Mouse (Mus musculus): ENCODE measurements around the gene Tmbim6. TPM values are rescaled to one million over a fixed set of nuclear protein-coding genes. Genes with fewer than 3 reads are reported as not detected.
"Not testable (repeated sequence)": the region's sequence is repeated elsewhere in the genome, so short reads cannot be mapped to it uniquely, and the experiment has no call there.

Tmbim6 gene
- polyA plus RNA-seq, 1 experiment from 2014 or later, result 359 TPM

DNA sequence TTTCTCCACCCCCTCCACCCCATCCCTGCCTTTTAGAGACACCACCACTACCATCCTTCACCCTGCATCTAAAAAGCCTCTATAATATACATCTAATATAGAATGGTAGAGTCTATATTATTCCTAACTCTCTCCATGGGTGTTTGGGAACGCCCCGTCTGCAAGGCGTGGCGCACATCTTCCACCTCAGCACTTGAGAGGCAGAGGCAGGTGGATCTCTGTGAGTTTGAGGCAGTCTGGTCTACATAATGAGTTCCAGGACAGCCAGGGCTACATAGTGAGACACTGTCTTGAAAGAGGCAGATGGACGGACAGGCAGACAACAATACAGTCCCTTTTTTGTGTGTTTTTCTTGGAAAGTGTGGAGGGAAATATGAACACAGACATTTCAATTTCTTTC is 17.6 kb upstream of the Tmbim6 start:
- H3K4me3 ChIP-seq (ENCODE audit: low read depth, low read length), result no peak overlapping the region
- H3K27ac ChIP-seq (ENCODE audit: low read length), result no peak overlapping the region
- no peak for ATAC-seq (ENCODE audit: low read depth)
- H3K4me1 ChIP-seq (ENCODE audit: control insufficient read depth, low read depth, low read length), result peaks cover 4% of the 10 kb centered on the region
- H3K27me3 ChIP-seq (ENCODE audit: control insufficient read depth, insufficient read depth, low read depth, low read length), result peaks cover 7% of the 10 kb centered on the region
- WGBS (ENCODE audit: insufficient replicate concordance), result 81% methylated on average over 5 of the region's 5 CpGs
- peaks cover 3% of the 10 kb centered on the region for H3K9me3 ChIP-seq (replicated peaks; ENCODE audit: control insufficient read depth, low read length)
- H3K9ac ChIP-seq (ENCODE audit: low read depth, low read length), result no peak overlapping the region
- no peak overlapping the region for H3K4me2 ChIP-seq (ENCODE audit: low read depth, low read length)
- H3K36me3 ChIP-seq (ENCODE audit: control insufficient read depth, insufficient read depth), result no peaks in the 10 kb centered on the region

DNA sequence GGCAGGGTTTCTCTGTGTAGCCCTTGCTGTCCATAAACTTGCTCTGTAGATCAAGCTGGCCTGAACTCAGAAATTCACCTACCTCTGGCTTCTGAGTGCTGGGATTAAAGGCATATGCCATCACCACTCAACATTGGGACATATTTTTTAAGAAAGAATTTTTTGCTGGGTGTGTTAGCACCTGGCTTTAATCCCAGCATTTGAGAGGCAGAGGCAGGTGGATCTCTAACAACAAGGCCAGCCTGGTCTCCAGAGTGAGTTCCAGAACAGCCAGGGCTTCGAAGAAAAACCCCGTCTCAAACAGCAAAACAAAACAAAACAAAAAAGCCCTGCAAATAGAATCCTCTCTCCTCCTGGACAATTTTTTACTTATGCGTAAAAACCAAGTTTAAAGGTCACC is 17.1 kb upstream of the Tmbim6 start:
- Histone ChIP-seq H3K4me1 (ENCODE audit: control insufficient read depth, low read depth, low read length) (peaks cover under 1% of the 10 kb centered on the region), H3K4me2 (ENCODE audit: low read depth, low read length) (no peak overlapping the region), H3K9me3 (replicated peaks; ENCODE audit: control insufficient read depth, low read length) (peaks cover 3% of the 10 kb centered on the region), H3K27ac (ENCODE audit: low read length) (no peak overlapping the region), H3K4me3 (ENCODE audit: low read depth, low read length) (no peak overlapping the region), H3K27me3 (ENCODE audit: control insufficient read depth, insufficient read depth, low read depth, low read length) (peaks cover 1% of the 10 kb centered on the region), H3K9ac (ENCODE audit: low read depth, low read length) (no peak overlapping the region), H3K36me3 (ENCODE audit: control insufficient read depth, insufficient read depth) (no peaks in the 10 kb centered on the region)
- ATAC-seq (ENCODE audit: low read depth), result no peak
- WGBS (ENCODE audit: insufficient replicate concordance), result 76% methylated on average over 3 of the region's 3 CpGs

DNA sequence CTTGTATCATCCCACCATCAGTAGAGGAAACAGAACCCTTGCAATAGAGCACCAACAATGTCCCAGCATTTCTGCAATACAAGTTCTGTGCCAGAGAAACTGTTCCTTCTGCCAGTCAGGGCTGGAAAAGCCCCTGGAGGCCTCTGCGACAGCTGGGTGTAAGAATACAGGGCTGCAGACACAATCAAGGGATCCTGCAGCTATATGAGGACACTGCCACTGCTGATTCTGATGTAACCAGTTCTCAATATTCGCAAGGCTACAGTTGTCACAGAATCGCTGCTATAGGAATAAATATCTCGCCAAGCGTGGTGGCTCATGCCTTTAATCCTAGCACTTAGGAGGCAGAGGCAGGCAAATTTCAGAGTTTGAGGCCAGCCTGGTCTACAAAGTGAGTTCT is 16.4 kb upstream of the Tmbim6 start:
- H3K27ac ChIP-seq (ENCODE audit: low read length), result no peak overlapping the region
- H3K36me3 ChIP-seq (ENCODE audit: control insufficient read depth, insufficient read depth), result no peaks in the 10 kb centered on the region
- H3K4me2 ChIP-seq (ENCODE audit: low read depth, low read length), result no peak overlapping the region
- 80% methylated on average over 5 of the region's 5 CpGs for WGBS (ENCODE audit: insufficient replicate concordance)
- no peak overlapping the region for H3K9ac ChIP-seq (ENCODE audit: low read depth, low read length)
- H3K9me3 ChIP-seq (replicated peaks; ENCODE audit: control insufficient read depth, low read length), result peaks cover 3% of the 10 kb centered on the region
- no peaks in the 10 kb centered on the region for H3K4me1 ChIP-seq (ENCODE audit: control insufficient read depth, low read depth, low read length)
- no peak for ATAC-seq (ENCODE audit: low read depth)
- H3K4me3 ChIP-seq (ENCODE audit: low read depth, low read length), result no peak overlapping the region
- H3K27me3 ChIP-seq (ENCODE audit: control insufficient read depth, insufficient read depth, low read depth, low read length), result no peaks in the 10 kb centered on the region; the same call in none of the 2 replicates

DNA sequence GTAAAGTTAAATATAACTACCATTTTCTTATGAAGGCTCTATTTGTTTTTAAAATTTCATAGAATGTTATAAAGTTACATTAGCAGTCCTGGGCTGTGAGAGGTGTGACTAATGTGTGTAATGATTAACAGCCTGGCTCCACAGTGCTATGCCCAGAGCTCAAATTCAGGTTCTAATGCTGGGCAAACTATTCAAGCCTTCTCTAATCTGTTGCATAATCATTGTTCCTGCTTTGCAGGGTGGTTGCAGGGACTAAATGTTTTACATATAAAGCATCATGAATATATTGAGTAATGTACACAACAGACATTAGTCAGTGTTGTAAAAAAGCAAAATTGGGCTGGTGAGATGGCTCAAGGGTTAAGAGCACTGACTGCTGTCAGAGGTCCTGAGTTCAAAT is 9.8 kb upstream of the Tmbim6 start:
- no peaks in the 10 kb centered on the region for H3K27me3 ChIP-seq (ENCODE audit: control insufficient read depth, insufficient read depth, low read depth, low read length)
- no peak overlapping the region for H3K27ac ChIP-seq (ENCODE audit: low read length)
- ATAC-seq (ENCODE audit: low read depth), result peak; percentile 37; the same call in 1 of the 2 replicates
- H3K4me1 ChIP-seq (ENCODE audit: control insufficient read depth, low read depth, low read length), result peaks cover 7% of the 10 kb centered on the region
- no peak overlapping the region for H3K4me3 ChIP-seq (ENCODE audit: low read depth, low read length)
- H3K9ac ChIP-seq (ENCODE audit: low read depth, low read length), result no peak overlapping the region
- H3K36me3 ChIP-seq (ENCODE audit: control insufficient read depth, insufficient read depth), result no peaks in the 10 kb centered on the region
- H3K9me3 ChIP-seq (replicated peaks; ENCODE audit: control insufficient read depth, low read length), result peaks cover 3% of the 10 kb centered on the region
- H3K4me2 ChIP-seq (ENCODE audit: low read depth, low read length), result no peak overlapping the region

DNA sequence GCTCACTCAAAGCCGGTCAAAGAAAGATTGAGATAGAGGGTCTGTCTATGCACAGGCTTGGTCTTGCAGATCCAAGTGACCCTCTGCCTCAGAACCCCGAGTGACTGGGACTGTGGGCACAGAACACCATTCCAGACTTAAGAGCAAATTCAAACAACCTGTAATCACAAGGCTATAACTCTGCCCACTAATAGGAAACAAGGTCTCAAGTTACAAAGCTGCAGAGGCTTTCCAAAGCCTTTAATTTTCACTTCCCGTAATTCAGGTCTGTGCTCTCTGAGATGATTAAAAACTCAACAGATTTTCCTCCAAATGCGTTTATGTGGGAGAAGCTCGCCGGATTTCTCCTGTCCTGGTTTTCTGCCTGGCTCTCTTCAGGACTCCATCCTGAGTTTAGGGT is 8.6 kb upstream of the Tmbim6 start:
- no peaks in the 10 kb centered on the region for H3K27me3 ChIP-seq (ENCODE audit: control insufficient read depth, insufficient read depth, low read depth, low read length)
- WGBS (ENCODE audit: insufficient replicate concordance), result 51% methylated on average over 6 of the region's 6 CpGs
- peaks cover 8% of the 10 kb centered on the region for H3K4me1 ChIP-seq (ENCODE audit: control insufficient read depth, low read depth, low read length)
- no peak overlapping the region for H3K9ac ChIP-seq (ENCODE audit: low read depth, low read length)
- H3K4me2 ChIP-seq (ENCODE audit: low read depth, low read length), result no peak overlapping the region
- no peak overlapping the region for H3K27ac ChIP-seq (ENCODE audit: low read length)
- H3K4me3 ChIP-seq (ENCODE audit: low read depth, low read length), result no peak overlapping the region
- no peak for ATAC-seq (ENCODE audit: low read depth)
- no peaks in the 10 kb centered on the region for H3K9me3 ChIP-seq (replicated peaks; ENCODE audit: control insufficient read depth, low read length)
- no peaks in the 10 kb centered on the region for H3K36me3 ChIP-seq (ENCODE audit: control insufficient read depth, insufficient read depth)

DNA sequence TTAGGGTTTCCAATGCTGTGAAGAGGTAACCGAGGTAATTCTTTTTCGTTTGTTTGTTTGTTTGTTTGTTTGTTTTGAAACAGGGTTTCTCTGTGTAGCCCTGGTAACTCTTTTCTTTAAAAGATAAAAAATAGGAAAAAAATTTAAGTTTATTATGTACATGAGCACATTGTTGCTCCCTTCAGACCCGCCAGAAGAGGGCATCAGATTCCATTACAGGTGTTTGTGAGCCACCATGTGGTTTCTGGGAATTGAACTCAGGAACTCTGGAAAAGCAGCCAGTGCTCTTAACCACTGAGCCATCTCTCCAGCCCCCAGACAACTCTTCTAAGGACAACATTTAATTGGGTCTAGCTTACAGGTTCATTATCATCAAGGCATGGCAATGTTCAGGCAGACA is 6.6 kb upstream of the Tmbim6 start:
- WGBS (ENCODE audit: insufficient replicate concordance), result 55% methylated on average over 3 of the region's 3 CpGs
- ATAC-seq (ENCODE audit: low read depth); H3K4me3 ChIP-seq (ENCODE audit: low read depth, low read length); H3K36me3 ChIP-seq (ENCODE audit: control insufficient read depth, insufficient read depth); H3K9me3 ChIP-seq (replicated peaks; ENCODE audit: control insufficient read depth, low read length); H3K9ac ChIP-seq (ENCODE audit: low read depth, low read length); H3K4me2 ChIP-seq (ENCODE audit: low read depth, low read length); H3K27me3 ChIP-seq (ENCODE audit: control insufficient read depth, insufficient read depth, low read depth, low read length); H3K4me1 ChIP-seq (ENCODE audit: control insufficient read depth, low read depth, low read length): not testable (repeated sequence)
- H3K27ac ChIP-seq (ENCODE audit: low read length), result peak overlapping the region; percentile 17; the same call in 1 of the 2 replicates

GRCm38 (mm10) chr15:99386796-99387195 is 5.9 kb upstream of the Tmbim6 start:
- ATAC-seq (ENCODE audit: low read depth), result peak; percentile 42; the same call in 1 of the 2 replicates
- 40% methylated on average over 3 of the region's 3 CpGs for WGBS (ENCODE audit: insufficient replicate concordance)

GRCm38 (mm10) chr15:99387976-99388375 is 4.7 kb upstream of the Tmbim6 start:
- H3K9me3 ChIP-seq (replicated peaks; ENCODE audit: control insufficient read depth, low read length), result no peaks in the 10 kb centered on the region
- H3K4me3 ChIP-seq (ENCODE audit: low read depth, low read length), result no peak overlapping the region
- 41% methylated on average over 4 of the region's 4 CpGs for WGBS (ENCODE audit: insufficient replicate concordance)
- ATAC-seq (ENCODE audit: low read depth), result no peak
- no peak overlapping the region for H3K4me2 ChIP-seq (ENCODE audit: low read depth, low read length)
- H3K27me3 ChIP-seq (ENCODE audit: control insufficient read depth, insufficient read depth, low read depth, low read length), result no peaks in the 10 kb centered on the region
- H3K9ac ChIP-seq (ENCODE audit: low read depth, low read length), result no peak overlapping the region
- H3K4me1 ChIP-seq (ENCODE audit: control insufficient read depth, low read depth, low read length), result peaks cover 11% of the 10 kb centered on the region
- peak overlapping the region; percentile 23 for H3K27ac ChIP-seq (ENCODE audit: low read length)
- H3K36me3 ChIP-seq (ENCODE audit: control insufficient read depth, insufficient read depth), result no peaks in the 10 kb centered on the region

More at GRCm38 (mm10) chr15:99386796-99387195, 5.9 kb upstream of the Tmbim6 start:
- H3K9me3 ChIP-seq (replicated peaks; ENCODE audit: control insufficient read depth, low read length), result no peaks in the 10 kb centered on the region
- peak overlapping the region; percentile 45; the same call in 1 of the 2 replicates for H3K27ac ChIP-seq (ENCODE audit: low read length)
- peaks cover 8% of the 10 kb centered on the region for H3K4me1 ChIP-seq (ENCODE audit: control insufficient read depth, low read depth, low read length)
- no peaks in the 10 kb centered on the region for H3K27me3 ChIP-seq (ENCODE audit: control insufficient read depth, insufficient read depth, low read depth, low read length)
- no peak overlapping the region for H3K4me3 ChIP-seq (ENCODE audit: low read depth, low read length)
- no peak overlapping the region for H3K9ac ChIP-seq (ENCODE audit: low read depth, low read length)
- no peak overlapping the region for H3K4me2 ChIP-seq (ENCODE audit: low read depth, low read length)
- no peaks in the 10 kb centered on the region for H3K36me3 ChIP-seq (ENCODE audit: control insufficient read depth, insufficient read depth)

DNA sequence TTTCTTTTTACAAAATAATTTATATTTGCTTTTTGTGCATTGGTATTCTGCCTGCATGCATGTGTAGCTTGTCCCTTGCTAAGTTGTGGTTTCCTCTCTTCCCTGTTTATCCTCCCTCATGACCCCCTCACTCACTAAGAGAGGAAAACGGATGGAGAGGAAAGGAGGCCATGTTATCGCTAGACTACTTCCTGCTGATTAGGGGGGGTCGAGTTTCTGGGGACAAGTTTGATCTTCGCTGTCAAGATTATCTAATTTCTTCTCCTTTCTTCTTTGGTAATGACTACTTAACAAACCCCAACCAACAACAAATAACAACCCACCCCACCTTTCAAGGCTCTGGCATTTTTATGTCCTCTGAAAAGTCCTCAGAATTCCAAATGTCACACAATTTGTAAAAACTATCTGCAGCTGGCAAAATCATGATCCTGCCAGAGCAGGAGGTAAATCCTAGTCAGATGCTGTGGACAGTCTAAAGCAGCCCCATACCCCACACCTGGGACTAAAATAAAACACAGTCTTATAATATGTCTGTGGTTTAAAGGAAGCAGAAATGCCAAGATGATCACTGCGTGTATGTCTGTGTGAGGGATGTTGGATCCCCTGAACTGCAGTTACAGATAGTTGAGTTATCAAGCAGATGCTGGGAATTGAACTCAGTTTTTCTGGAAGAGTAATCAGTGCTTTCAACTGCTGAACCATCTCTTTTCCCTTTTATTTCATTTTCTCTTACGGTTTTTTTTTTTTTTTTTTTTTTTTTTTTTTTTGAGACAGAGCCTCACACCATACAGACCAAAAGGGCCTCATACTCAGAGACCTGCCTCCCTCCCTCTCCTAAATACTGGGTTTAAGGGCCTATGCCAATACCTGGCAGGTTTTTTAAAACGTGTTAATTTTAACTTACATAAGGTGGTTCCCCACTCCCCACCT is 1.9 kb upstream of the Tmbim6 start:
- Histone ChIP-seq H3K4me2 (ENCODE audit: low read depth, low read length) (no peak overlapping the region), H3K4me3 (ENCODE audit: low read depth, low read length) (no peak overlapping the region), H3K36me3 (ENCODE audit: control insufficient read depth, insufficient read depth) (no peaks in the 10 kb centered on the region), H3K27me3 (ENCODE audit: control insufficient read depth, insufficient read depth, low read depth, low read length) (no peaks in the 10 kb centered on the region), H3K27ac (ENCODE audit: low read length) (no peak overlapping the region), H3K4me1 (ENCODE audit: control insufficient read depth, low read depth, low read length) (peaks cover 25% of the 10 kb centered on the region), H3K9ac (ENCODE audit: low read depth, low read length) (no peak overlapping the region), H3K9me3 (replicated peaks; ENCODE audit: control insufficient read depth, low read length) (no peaks in the 10 kb centered on the region)
- no peak for ATAC-seq (ENCODE audit: low read depth)
- WGBS (ENCODE audit: insufficient replicate concordance), result 16% methylated on average over 7 of the region's 7 CpGs
